Mouse (Mus musculus) left cerebral cortex, adult 2 months (tissue): Measurements from ENCODE around the gene Cdc42bpa. TPM values are rescaled to one million over a fixed set of nuclear protein-coding genes. Genes with fewer than 3 reads are reported as not detected.
A peak's percentile ranks its signal among the peaks of the same experiment; 100 is the strongest.

Source experiments
- DNase-seq, 2 experiments: peaks; one replicate each; pipeline ENCODE4 v3.0.0; 2021 to 2022; ENCODE audit warnings: low spot score in 2 of 2, mixed read lengths in 1 of 2; ENCODE audit errors: extremely low spot score in 1 of 2
- H3K27ac ChIP-seq: fragments of 200-600 bp; 2 replicates; pipeline ENCODE4 v1.8.1; 2022
- H3K4me3 ChIP-seq: fragments of 200-600 bp; 2 replicates; pipeline ENCODE4 v1.8.1; 2022
- CTCF ChIP-seq: fragments of 200-600 bp; IDR thresholded peaks from 2 replicates; pipeline ENCODE4 v1.8.1; 2022; ENCODE audit warnings: antibody characterized with exemption, mild to moderate bottlenecking, moderate library complexity
- intact Hi-C: fragments of 180-260 bp; cut with DNase I; formaldehyde crosslinking; loops from one replicate; pipeline ENCODE4 v1.15.1; 2025
- total RNA-seq, 2 experiments: library from RNA; stranded (reverse); gene quantifications; 2 replicates each; pipeline ENCODE4 v1.2.3; 2021

Gene Cdc42bpa
- total RNA-seq, 2 experiments from 2014 or later = 261 TPM

GRCm38 (mm10) chr1:179961777-179962176 is 1.5 kb downstream of the Cdc42bpa start:
- DNase-seq = no peak
- no peak for TF ChIP-seq CTCF
- peak overlapping the region; percentile 37; the same call in 1 of the 2 replicates for H3K27ac ChIP-seq
- H3K4me3 ChIP-seq = peak overlapping the region; percentile 91
- intact Hi-C loops = loop anchor here (5.0 to 10.0 kb wide), 3 partner anchors 61 to 143 kb away; no protein-coding TSS in a partner anchor

- no peak overlapping the region for H3K4me3 ChIP-seq
- intact Hi-C loops = loop anchor here (10.0 kb wide), 1 partner anchor 135 kb away; no protein-coding TSS in a partner anchor
- TF ChIP-seq CTCF = no peak
- no peak for DNase-seq
- no peak overlapping the region for H3K27ac ChIP-seq
Measured at GRCm38 (mm10) chr1:179969776-179970428, 9.6 kb downstream of the Cdc42bpa start.

- H3K27ac ChIP-seq = peak overlapping the region; percentile 2; the same call in 1 of the 2 replicates
- DNase-seq = no peak
- intact Hi-C loops = no loop called here
- no peak overlapping the region for H3K4me3 ChIP-seq
- TF ChIP-seq CTCF = no peak
Measured at GRCm38 (mm10) chr1:179975021-179975420, 14.7 kb downstream of the Cdc42bpa start.

- TF ChIP-seq CTCF = no peak
- DNase-seq = no peak
- Histone ChIP-seq H3K4me3 (no peak overlapping the region), H3K27ac (no peak overlapping the region)
- intact Hi-C loops = no loop called here
Measured at GRCm38 (mm10) chr1:179975645-179976275, 15.5 kb downstream of the Cdc42bpa start.

- no peak for TF ChIP-seq CTCF
- no peak for DNase-seq
- no peak overlapping the region for H3K4me3 ChIP-seq
- intact Hi-C loops = no loop called here
- no peak overlapping the region for H3K27ac ChIP-seq
Measured at GRCm38 (mm10) chr1:179977437-179977836, 17.2 kb downstream of the Cdc42bpa start.

GRCm38 (mm10) chr1:179978742-179979141 is 18.5 kb downstream of the Cdc42bpa start:
- H3K27ac ChIP-seq = no peak overlapping the region
- H3K4me3 ChIP-seq = no peak overlapping the region
- no peak for TF ChIP-seq CTCF
- DNase-seq = no peak
- intact Hi-C loops = no loop called here

- DNase-seq = no peak
- intact Hi-C loops = no loop called here
- no peak for TF ChIP-seq CTCF
- H3K4me3 ChIP-seq = no peak overlapping the region
- H3K27ac ChIP-seq = no peak overlapping the region
Measured at GRCm38 (mm10) chr1:179981680-179982079, 21.4 kb downstream of the Cdc42bpa start.

GRCm38 (mm10) chr1:179982183-179982582 is 21.9 kb downstream of the Cdc42bpa start:
- H3K27ac ChIP-seq = no peak overlapping the region
- intact Hi-C loops = no loop called here
- DNase-seq = no peak
- TF ChIP-seq CTCF = no peak
- H3K4me3 ChIP-seq = no peak overlapping the region

GRCm38 (mm10) chr1:179982933-179983332 is 22.7 kb downstream of the Cdc42bpa start:
- Histone ChIP-seq H3K27ac (no peak overlapping the region), H3K4me3 (no peak overlapping the region)
- DNase-seq = no peak
- no peak for TF ChIP-seq CTCF
- intact Hi-C loops = no loop called here

GRCm38 (mm10) chr1:179984171-179984570 is 23.9 kb downstream of the Cdc42bpa start:
- intact Hi-C loops = no loop called here
- no peak for TF ChIP-seq CTCF
- no peak for DNase-seq
- Histone ChIP-seq H3K4me3 (no peak overlapping the region), H3K27ac (no peak overlapping the region)

- Histone ChIP-seq H3K27ac (no peak overlapping the region), H3K4me3 (no peak overlapping the region)
- intact Hi-C loops = no loop called here
Measured at GRCm38 (mm10) chr1:179991660-179992235, 31.5 kb downstream of the Cdc42bpa start.

GRCm38 (mm10) chr1:179992255-179992654 is 32.0 kb downstream of the Cdc42bpa start:
- Histone ChIP-seq H3K4me3 (no peak overlapping the region), H3K27ac (no peak overlapping the region)
- DNase-seq = no peak
- intact Hi-C loops = no loop called here
- no peak for TF ChIP-seq CTCF

More at GRCm38 (mm10) chr1:179991660-179992235, 31.5 kb downstream of the Cdc42bpa start:
- TF ChIP-seq CTCF = no peak
- DNase-seq = no peak
